8 mouse cellular contexts compared by ENCODE assay signal in the genomic region with DNA sequence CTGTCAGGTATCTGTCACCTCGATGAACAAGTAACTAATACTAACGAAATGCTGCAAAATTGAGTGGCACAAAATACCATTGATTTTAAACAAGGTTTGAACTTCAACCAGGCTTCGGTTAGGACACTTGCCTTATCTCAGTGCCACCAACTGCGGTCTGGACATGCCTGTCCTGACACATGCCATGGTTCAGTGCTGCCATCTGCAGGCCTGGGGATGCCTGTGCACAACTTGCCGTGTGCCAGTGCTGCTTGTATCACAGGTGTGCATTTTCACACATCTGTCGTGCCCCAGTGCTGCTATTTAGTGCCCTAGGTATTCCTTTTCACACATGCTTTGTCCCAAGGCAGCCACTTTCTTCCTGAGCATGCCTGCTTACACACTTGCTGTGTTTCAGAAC.
DNase-seq lines count a peak whose midpoint lies in the region; ATAC-seq and TF ChIP-seq lines count a peak whose summit lies in the region.

No protein-coding gene starts in this region.

- H3K4me1 ChIP-seq in hindbrain, embryonic 10.5 days (replicated peaks): peaks cover 9% of the 10 kb centered on the region; the same call in 1 of the 2 replicates
- H3K4me1 ChIP-seq in hindbrain, embryonic 13.5 days (replicated peaks): no peaks in the 10 kb centered on the region
- no peaks in the 10 kb centered on the region for H3K4me1 ChIP-seq in liver, postnatal 0 days (ENCODE audit: insufficient read depth)
- H3K4me1 ChIP-seq in intestine, embryonic 16.5 days (ENCODE audit: control insufficient read depth, insufficient read depth, low read length): no peaks in the 10 kb centered on the region
- H3K4me1 ChIP-seq in midbrain, embryonic 11.5 days (ENCODE audit: control insufficient read depth, insufficient read depth, low read length): no peaks in the 10 kb centered on the region

- no peaks in the 10 kb centered on the region for H3K27me3 ChIP-seq in hindbrain, embryonic 10.5 days (ENCODE audit: insufficient read depth, poor library complexity, severe bottlenecking)
- H3K27me3 ChIP-seq in hindbrain, embryonic 13.5 days: no peaks in the 10 kb centered on the region
- no peaks in the 10 kb centered on the region for H3K27me3 ChIP-seq in liver, postnatal 0 days (ENCODE audit: insufficient read depth, low read length)
- H3K27me3 ChIP-seq in intestine, embryonic 16.5 days (replicated peaks; ENCODE audit: control insufficient read depth, insufficient read depth, low read length): no peaks in the 10 kb centered on the region
- no peaks in the 10 kb centered on the region for H3K27me3 ChIP-seq in midbrain, embryonic 11.5 days (ENCODE audit: control insufficient read depth, insufficient read depth, low read length)

- no peak for TF ChIP-seq EP300 in liver, postnatal 0 days (IDR thresholded peaks at IDR 0.05; ENCODE audit: low read depth)

- 73% methylated on average over 6 of the region's 6 CpGs for WGBS in hindbrain, embryonic 10.5 days
- WGBS in hindbrain, embryonic 13.5 days: 70% methylated on average over 6 of the region's 6 CpGs
- 65% methylated on average over 6 of the region's 6 CpGs for WGBS in liver, postnatal 0 days (ENCODE audit: insufficient replicate concordance)
- 64% methylated on average over 6 of the region's 6 CpGs for WGBS in intestine, embryonic 16.5 days
- WGBS in midbrain, embryonic 11.5 days: 71% methylated on average over 6 of the region's 6 CpGs

- no peak for ATAC-seq in hindbrain, embryonic 13.5 days (ENCODE audit: low FRiP score)
- no peak for ATAC-seq in liver, postnatal 0 days
- no peak for ATAC-seq in intestine, embryonic 16.5 days
- no peak for ATAC-seq in midbrain, embryonic 11.5 days (ENCODE audit: low FRiP score)

- H3K4me3 ChIP-seq in hindbrain, embryonic 10.5 days: no peak overlapping the region
- no peak overlapping the region for H3K4me3 ChIP-seq in hindbrain, embryonic 13.5 days
- H3K4me3 ChIP-seq in liver, postnatal 0 days (ENCODE audit: low read depth, low read length): no peak overlapping the region
- no peak overlapping the region for H3K4me3 ChIP-seq in intestine, embryonic 16.5 days (ENCODE audit: low read length)
- no peak overlapping the region for H3K4me3 ChIP-seq in midbrain, embryonic 11.5 days (ENCODE audit: low read depth, low read length)

- peak; percentile 63 for TF ChIP-seq CTCF in liver, postnatal 0 days (IDR thresholded peaks at IDR 0.05; ENCODE audit: low read depth)

- H3K9ac ChIP-seq in hindbrain, embryonic 13.5 days: no peak overlapping the region
- H3K9ac ChIP-seq in liver, postnatal 0 days (replicated peaks): no peak overlapping the region
- H3K9ac ChIP-seq in intestine, embryonic 16.5 days (ENCODE audit: low read depth, low read length): no peak overlapping the region
- H3K9ac ChIP-seq in midbrain, embryonic 11.5 days (ENCODE audit: low read length): no peak overlapping the region

- H3K4me2 ChIP-seq in hindbrain, embryonic 13.5 days: no peak overlapping the region
- H3K4me2 ChIP-seq in liver, postnatal 0 days (ENCODE audit: low read depth, low read length): no peak overlapping the region
- H3K4me2 ChIP-seq in intestine, embryonic 16.5 days (ENCODE audit: low read depth, low read length): no peak overlapping the region
- no peak overlapping the region for H3K4me2 ChIP-seq in midbrain, embryonic 11.5 days

- H3K36me3 ChIP-seq in hindbrain, embryonic 10.5 days: no peaks in the 10 kb centered on the region
- H3K36me3 ChIP-seq in hindbrain, embryonic 13.5 days: no peaks in the 10 kb centered on the region
- H3K36me3 ChIP-seq in liver, postnatal 0 days (replicated peaks; ENCODE audit: insufficient read depth, low read length): no peaks in the 10 kb centered on the region
- H3K36me3 ChIP-seq in intestine, embryonic 16.5 days (ENCODE audit: control insufficient read depth, insufficient read depth, low read length): no peaks in the 10 kb centered on the region
- H3K36me3 ChIP-seq in midbrain, embryonic 11.5 days (ENCODE audit: control insufficient read depth, insufficient read depth, low read length): no peaks in the 10 kb centered on the region

- peak; percentile 28 for DNase-seq in hindbrain, embryonic 10.5 days (ENCODE audit: low spot score)
- peak; percentile 68 for DNase-seq in A20 (ENCODE audit: low read depth, low spot score)
- DNase-seq in adrenal gland, postnatal 36 days: peak; percentile 22 to 27
- DNase-seq in liver, postnatal 0 days: peak; percentile 38
- no peak for DNase-seq in frontal cortex, postnatal 10 days (ENCODE audit: low spot score in 2 of 2)
- no peak for DNase-seq in midbrain, embryonic 11.5 days (ENCODE audit: low spot score, missing footprints)

- H3K9me3 ChIP-seq in hindbrain, embryonic 10.5 days: no peaks in the 10 kb centered on the region
- no peaks in the 10 kb centered on the region for H3K9me3 ChIP-seq in hindbrain, embryonic 13.5 days
- no peaks in the 10 kb centered on the region for H3K9me3 ChIP-seq in liver, postnatal 0 days (ENCODE audit: low read length)
- H3K9me3 ChIP-seq in intestine, embryonic 16.5 days (ENCODE audit: control insufficient read depth, low read length): no peaks in the 10 kb centered on the region
- no peaks in the 10 kb centered on the region for H3K9me3 ChIP-seq in midbrain, embryonic 11.5 days (ENCODE audit: control insufficient read depth, low read length)

- no peak overlapping the region for H3K27ac ChIP-seq in hindbrain, embryonic 10.5 days
- H3K27ac ChIP-seq in hindbrain, embryonic 13.5 days: no peak overlapping the region
- no peak overlapping the region for H3K27ac ChIP-seq in liver, postnatal 0 days (ENCODE audit: low read depth)
- H3K27ac ChIP-seq in intestine, embryonic 16.5 days (ENCODE audit: low read length): no peak overlapping the region
- H3K27ac ChIP-seq in midbrain, embryonic 11.5 days (ENCODE audit: low read depth, low read length): no peak overlapping the region

Comparison
In these comparisons a context has a peak if more than half of its experiments do, and no peak if none do; other contexts are left out.
1. DNase-seq: peak in hindbrain, embryonic 10.5 days (single experiment), A20 (single experiment), adrenal gland, postnatal 36 days (2 of 2) and liver, postnatal 0 days (single experiment); none in frontal cortex, postnatal 10 days (0 of 2) and midbrain, embryonic 11.5 days (single experiment).